Mouse (Mus musculus) spleen, postnatal 10 days (tissue): ENCODE results near the gene Rbms1.
A peak's percentile ranks its signal among the peaks of the same experiment; 100 is the strongest.

Experiments used
- DNase-seq, 2 experiments: peaks; one replicate each; pipeline ENCODE4 v3.0.0; 2021 to 2022; ENCODE audit warnings: low spot score in 2 of 2

The Rbms1 gene

GRCm38 (mm10) chr2:60962671-60963421 lies at the start of gene Rbms1:
TSS of gene Rbms1 (minus strand) at chr2:60963192.
- DNase-seq = peak; percentile 7 to 23

GRCm38 (mm10) chr2:61012249-61012828 lies 49.3 kb upstream of the Rbms1 start:
- no peak for DNase-seq

GRCm38 (mm10) chr2:60986286-60986685 lies 23.3 kb upstream of the Rbms1 start:
- no peak for DNase-seq

- DNase-seq = peak in 1 of 2 experiments; percentile 22
These were observed 15.7 kb upstream of the Rbms1 start for GRCm38 (mm10) chr2:60978538-60979313.

- DNase-seq = no peak
These were observed 9.3 kb upstream of the Rbms1 start for GRCm38 (mm10) chr2:60972189-60972814.

GRCm38 (mm10) chr2:60963616-60964015 lies 624 bp upstream of the Rbms1 start:
- DNase-seq = no peak

DNA sequence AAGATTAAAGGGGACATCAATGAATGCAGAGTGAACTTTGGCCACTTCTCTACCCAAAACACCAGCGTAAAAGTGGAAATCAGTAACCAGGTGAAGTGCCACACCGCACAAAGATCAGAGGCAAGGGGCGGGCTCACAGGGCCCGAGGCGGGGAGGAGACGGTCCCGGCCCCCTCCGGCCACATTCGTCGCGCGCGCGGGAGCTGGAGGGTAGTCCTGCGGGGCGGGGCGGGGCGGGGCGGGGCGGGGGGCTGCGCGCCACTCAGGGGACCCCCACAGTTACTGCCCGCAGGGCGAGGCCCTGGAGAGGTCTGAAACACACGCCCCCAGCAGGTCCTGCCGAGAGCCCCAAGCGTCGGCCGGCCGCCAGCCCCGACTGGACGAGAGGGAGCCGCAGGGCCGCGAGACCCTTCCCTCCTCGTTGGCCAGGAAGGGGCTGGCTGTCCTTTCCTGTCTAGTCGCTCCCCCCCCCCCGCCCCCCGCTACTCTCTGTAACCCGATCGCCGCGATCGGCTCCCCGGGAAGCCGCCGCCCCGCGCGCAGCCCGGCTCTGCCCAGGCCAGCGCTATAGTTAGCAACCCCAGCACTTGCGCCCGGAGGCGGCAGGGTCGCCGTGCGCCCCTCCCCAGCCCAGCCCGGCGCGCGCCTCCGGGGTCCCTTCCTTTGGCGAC lies 856 bp downstream of the Rbms1 start:
- DNase-seq = peak in 1 of 2 experiments; percentile 14

- no peak for DNase-seq
These were observed 1.7 kb downstream of the Rbms1 start for GRCm38 (mm10) chr2:60961281-60961680.

- DNase-seq = no peak
These were observed 14.8 kb downstream of the Rbms1 start for GRCm38 (mm10) chr2:60948241-60948640.

DNA sequence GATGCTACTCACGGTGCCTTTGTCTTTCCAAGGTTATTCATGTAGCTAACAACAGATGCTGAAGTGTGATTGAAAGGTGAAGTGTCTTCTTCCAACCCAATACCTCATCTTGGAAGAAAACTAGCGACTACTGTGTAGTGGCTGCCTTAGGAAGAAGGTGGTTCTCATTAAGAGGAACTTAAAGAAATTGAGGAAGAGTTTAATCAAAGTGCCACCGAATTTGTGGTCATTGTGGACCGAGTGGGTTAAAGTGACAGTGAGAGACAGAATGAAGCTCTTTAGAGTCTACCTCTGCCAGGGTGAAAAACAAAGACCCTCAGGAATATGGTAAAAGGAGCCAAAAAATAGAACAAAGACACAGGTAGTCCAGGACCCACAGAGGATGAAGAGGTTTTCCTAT lies 15.2 kb downstream of the Rbms1 start:
- DNase-seq = no peak

GRCm38 (mm10) chr2:60940454-60940961 lies 22.5 kb downstream of the Rbms1 start:
- DNase-seq = no peak

- no peak for DNase-seq
These were observed 23.0 kb downstream of the Rbms1 start for GRCm38 (mm10) chr2:60939957-60940356.

DNA sequence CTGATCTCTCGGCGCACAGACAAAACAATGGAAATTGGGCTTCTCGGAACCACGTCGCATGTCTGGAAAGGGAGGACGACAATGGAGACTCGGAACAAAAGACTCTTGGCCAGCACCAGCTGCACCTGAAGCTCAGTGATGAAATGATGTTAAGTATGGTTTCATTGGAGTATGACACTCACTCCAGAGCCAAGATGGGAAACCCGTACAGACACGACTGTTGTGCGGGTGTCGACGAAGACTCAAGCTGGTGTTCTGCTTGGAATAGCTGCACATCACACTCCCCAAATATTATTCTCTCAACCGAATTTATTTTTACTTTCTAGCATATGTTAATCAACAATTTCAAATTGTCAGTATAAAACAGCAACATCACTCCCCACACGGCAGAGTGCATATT lies 26.1 kb downstream of the Rbms1 start:
- no peak for DNase-seq

DNA sequence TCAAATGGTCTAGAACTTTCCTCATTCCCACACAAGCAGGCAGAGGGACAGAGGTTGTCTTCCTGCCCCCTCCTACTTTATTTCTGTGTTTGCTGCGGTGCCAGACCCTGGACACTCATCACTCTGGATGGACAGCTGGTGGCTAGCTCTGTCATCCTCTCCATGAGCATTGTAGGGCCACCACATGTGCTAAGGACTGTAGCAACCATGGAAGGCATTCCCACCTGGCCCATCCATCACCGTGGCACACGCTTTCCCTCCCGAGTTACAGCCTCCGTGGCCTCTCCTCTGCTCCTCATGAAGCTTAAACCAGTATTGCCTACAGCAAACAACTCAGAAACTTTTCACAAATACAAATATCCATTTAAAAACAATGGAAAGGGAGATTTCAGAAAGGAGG lies 34.0 kb downstream of the Rbms1 start:
- DNase-seq = no peak

DNA sequence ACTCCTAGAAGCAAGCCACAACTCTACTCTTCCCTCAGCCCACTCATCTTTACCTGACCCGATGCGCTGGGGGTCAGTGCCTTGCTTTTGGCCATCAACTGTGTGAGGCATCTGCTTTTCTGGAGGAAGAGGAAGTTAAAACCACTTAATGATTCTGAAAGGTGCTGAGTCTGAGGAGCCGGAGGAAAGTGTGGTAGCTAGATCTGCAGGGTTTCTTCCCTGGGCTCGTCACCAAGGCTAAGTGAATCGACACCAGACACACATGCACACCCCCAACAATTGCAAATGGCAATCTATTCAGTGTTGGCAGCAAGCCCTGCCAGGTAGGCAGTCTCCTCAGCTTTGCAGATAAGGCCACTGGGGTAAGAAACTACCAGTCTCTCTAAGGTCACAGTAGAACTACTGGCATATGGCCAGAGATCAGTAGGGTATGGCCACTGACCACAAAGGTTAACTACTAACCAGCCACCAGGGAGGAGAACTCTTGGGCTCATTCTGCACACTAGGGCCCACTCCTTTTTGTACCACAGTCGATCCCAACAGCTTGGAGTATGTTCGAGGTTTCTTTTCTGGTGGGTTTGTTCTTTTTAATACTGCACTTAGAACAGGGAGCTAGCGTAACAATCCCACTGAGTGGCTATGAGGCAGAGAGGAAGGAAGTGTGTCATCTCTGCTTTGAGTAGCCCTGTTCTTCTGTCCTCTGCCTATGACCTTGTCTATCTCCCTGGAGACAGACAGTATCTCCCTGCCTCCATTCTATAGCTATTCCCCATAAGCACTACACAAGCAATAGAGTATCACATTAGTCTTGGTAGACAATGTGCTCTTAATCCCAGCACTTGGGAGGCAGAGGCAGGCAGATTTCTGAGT lies 34.9 kb downstream of the Rbms1 start:
- DNase-seq = no peak

GRCm38 (mm10) chr2:60925063-60925462 lies 37.9 kb downstream of the Rbms1 start:
- no peak for DNase-seq

DNA sequence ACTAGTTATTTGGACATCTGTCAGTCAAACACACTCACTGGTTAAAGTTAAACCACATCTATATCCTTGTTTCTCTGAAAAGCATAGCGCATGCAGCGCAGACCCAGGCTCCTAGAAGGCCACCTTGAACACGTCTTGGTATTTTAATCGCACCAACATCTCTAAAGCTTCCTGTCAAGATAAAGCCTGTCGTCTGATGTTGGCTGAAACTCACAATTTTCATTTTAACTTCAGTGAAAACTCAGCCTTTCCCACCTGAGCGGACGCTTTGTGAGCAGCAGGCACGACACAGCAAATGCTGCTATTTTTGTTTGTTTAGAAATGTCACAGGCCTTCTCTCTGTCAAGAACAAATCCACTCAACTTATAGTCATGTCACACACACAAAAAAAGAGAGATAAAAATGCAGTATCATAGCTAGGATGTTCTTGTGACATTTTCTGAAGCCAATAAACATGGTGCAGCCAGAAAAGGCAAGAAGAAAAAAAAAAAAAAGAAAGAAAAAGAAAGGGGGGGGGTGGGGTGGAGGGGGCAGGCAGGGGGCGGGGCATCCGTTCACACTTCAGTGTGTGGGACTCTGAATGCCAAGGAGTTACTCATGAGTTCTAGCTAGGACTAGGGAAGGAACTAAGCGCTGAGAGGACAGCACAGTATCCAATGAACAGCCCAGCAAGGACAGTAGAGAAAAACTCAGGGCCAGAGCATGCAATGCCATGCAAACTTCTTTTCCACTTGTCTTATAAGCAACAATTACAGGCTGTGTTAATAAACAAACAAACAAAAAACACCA lies 39.0 kb downstream of the Rbms1 start:
- DNase-seq = no peak

- DNase-seq = no peak
These were observed 39.9 kb downstream of the Rbms1 start for GRCm38 (mm10) chr2:60923111-60923510.

DNA sequence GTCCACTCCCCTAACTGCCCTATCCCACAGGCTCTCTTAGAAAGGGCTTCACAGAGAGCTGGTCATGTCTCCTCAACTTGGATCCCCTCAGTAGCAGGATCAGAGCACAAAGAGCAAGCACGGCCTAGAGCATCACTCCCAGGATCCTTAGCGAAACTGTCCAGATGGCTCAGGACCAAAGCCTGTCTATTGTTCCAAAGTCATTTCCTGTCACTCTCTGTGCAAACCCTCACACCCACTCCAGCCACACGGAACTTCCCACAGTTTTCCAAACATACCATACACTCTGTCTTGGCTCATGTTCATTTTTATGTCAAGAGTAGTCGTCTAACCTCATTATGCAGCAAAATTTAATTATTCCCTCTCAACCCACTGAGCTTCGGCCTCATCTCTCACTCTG lies 40.6 kb downstream of the Rbms1 start:
- no peak for DNase-seq

DNA sequence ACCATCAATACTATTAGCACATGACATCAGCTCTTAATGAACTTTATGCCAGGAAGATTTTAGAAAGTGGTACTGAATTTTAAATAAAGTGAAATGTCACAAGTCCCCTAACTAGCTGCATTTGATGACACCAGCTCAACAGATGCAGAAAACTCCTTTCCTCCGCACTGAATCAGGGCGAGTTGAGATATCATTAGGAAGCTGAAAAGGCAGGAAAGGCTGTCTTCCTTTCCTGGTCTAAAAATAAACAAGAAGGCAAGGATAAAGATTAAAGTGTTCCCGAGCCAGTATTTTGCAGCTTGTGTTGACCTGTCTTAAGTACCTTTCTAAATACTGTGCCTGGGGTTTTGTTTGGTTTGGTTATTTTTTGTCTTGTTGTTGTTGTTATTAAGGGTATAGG lies 42.9 kb downstream of the Rbms1 start:
- DNase-seq = no peak
